Mouse (Mus musculus) bone marrow, adult 2 months (tissue): Measurements from ENCODE around the gene Dlx5. TPM values are rescaled to one million over a fixed set of nuclear protein-coding genes. Genes with fewer than 3 reads are reported as not detected.

Source experiments
- H3K27ac ChIP-seq: fragments of 200-500 bp; 2 replicates; pipeline ENCODE4 v1.5.1; 2012; ENCODE audit warnings: low read depth, mild to moderate bottlenecking, control low read depth, inconsistent platforms, low read length; ENCODE audit not compliant: control insufficient read depth, poor library complexity, insufficient read depth
- H3K4me1 ChIP-seq: fragments of 200-500 bp; 2 replicates; pipeline ENCODE4 v1.6.1; 2011; ENCODE audit warnings: low read length; ENCODE audit not compliant: control insufficient read depth, insufficient read depth
- H3K4me3 ChIP-seq: fragments of 200-500 bp; replicated peaks from 2 replicates; pipeline ENCODE3; 2011; ENCODE audit warnings: mild to moderate bottlenecking, low read depth, low read length, control low read depth; ENCODE audit not compliant: control insufficient read depth
- CTCF ChIP-seq: fragments of 200-500 bp; IDR thresholded peaks from 2 replicates; pipeline ENCODE4 v1.5.1; 2011; ENCODE audit warnings: low read length, control low read depth; ENCODE audit not compliant: control insufficient read depth, insufficient read depth
- POLR2A ChIP-seq: fragments of 200-500 bp; IDR thresholded peaks from 2 replicates; pipeline ENCODE4 v1.6.1; 2011; ENCODE audit warnings: low read depth, mild to moderate bottlenecking, control low read depth, low read length, borderline replicate concordance; ENCODE audit not compliant: control insufficient read depth
- WGBS: fragments of 180-500 bp; shearing (Covaris S2); methylation state at CpG from one replicate; pipeline ENCODE4 v1.1.7; 2018; 5-methylcytosine and 5-hydroxymethylcytosine counted together
- polyA plus RNA-seq: library from polyadenylated mRNA; stranded (reverse); fragments of >200 nt; gene quantifications from 2 replicates; pipeline ENCODE4 v1.2.4, GENCODE M21; 2011; ENCODE audit warnings: low replicate concordance; ENCODE audit not compliant: missing spikeins, insufficient read depth, insufficient read length

Gene Dlx5
- polyA plus RNA-seq, 1 experiment, result 1.8 TPM

- WGBS, result 7% methylated on average over 19 of the region's 19 CpGs
- TF ChIP-seq CTCF (no peak), POLR2A (no peak)
- H3K27ac ChIP-seq, result no peak overlapping the region
- H3K4me3 ChIP-seq, result no peak overlapping the region
- H3K4me1 ChIP-seq, result no peaks in the 10 kb centered on the region
Measured at GRCm38 (mm10) chr6:6859111-6859949, 22.6 kb downstream of the Dlx5 start.

- Histone ChIP-seq H3K4me3 (no peak overlapping the region), H3K27ac (no peak overlapping the region), H3K4me1 (no peaks in the 10 kb centered on the region)
- WGBS, result 0% methylated on average over 1 of the region's 1 CpGs
- TF ChIP-seq POLR2A (no peak), CTCF (no peak)
Measured at GRCm38 (mm10) chr6:6858571-6858970, 23.3 kb downstream of the Dlx5 start.

- WGBS, result 21% methylated on average over 2 of the region's 2 CpGs
- H3K4me1 ChIP-seq, result no peaks in the 10 kb centered on the region
- no peak overlapping the region for H3K27ac ChIP-seq
- no peak for TF ChIP-seq POLR2A
- TF ChIP-seq CTCF, result no peak
- H3K4me3 ChIP-seq, result no peak overlapping the region
Measured at GRCm38 (mm10) chr6:6857766-6858165, 24.1 kb downstream of the Dlx5 start.

- TF ChIP-seq CTCF (no peak), POLR2A (no peak)
- Histone ChIP-seq H3K4me3 (no peak overlapping the region), H3K27ac (no peak overlapping the region), H3K4me1 (no peaks in the 10 kb centered on the region)
- WGBS, result 13% methylated on average over 4 of the region's 4 CpGs
Measured at GRCm38 (mm10) chr6:6856881-6857280, 25.0 kb downstream of the Dlx5 start.

GRCm38 (mm10) chr6:6856316-6856715 lies 25.6 kb downstream of the Dlx5 start:
- H3K27ac ChIP-seq, result no peak overlapping the region
- no peak overlapping the region for H3K4me3 ChIP-seq
- no peak for TF ChIP-seq POLR2A
- TF ChIP-seq CTCF, result no peak
- WGBS, result 5% methylated on average over 20 of the region's 20 CpGs
- H3K4me1 ChIP-seq, result no peaks in the 10 kb centered on the region

- Histone ChIP-seq H3K27ac (no peak overlapping the region), H3K4me1 (no peaks in the 10 kb centered on the region), H3K4me3 (no peak overlapping the region)
- no peak for TF ChIP-seq POLR2A
- no peak for TF ChIP-seq CTCF
- 3% methylated on average over 10 of the region's 10 CpGs for WGBS
Measured at GRCm38 (mm10) chr6:6855746-6856185, 26.1 kb downstream of the Dlx5 start.

GRCm38 (mm10) chr6:6854902-6855745 lies 26.8 kb downstream of the Dlx5 start:
- TF ChIP-seq POLR2A (no peak), CTCF (no peak)
- Histone ChIP-seq H3K4me3 (no peak overlapping the region), H3K27ac (no peak overlapping the region), H3K4me1 (no peaks in the 10 kb centered on the region)
- WGBS, result 9% methylated on average over 25 of the region's 25 CpGs

- Histone ChIP-seq H3K4me3 (no peak overlapping the region), H3K27ac (no peak overlapping the region), H3K4me1 (no peaks in the 10 kb centered on the region)
- TF ChIP-seq CTCF (no peak), POLR2A (no peak)
- 5% methylated on average over 9 of the region's 9 CpGs for WGBS
Measured at GRCm38 (mm10) chr6:6854176-6854575, 27.7 kb downstream of the Dlx5 start.
